Mouse (Mus musculus) heart, embryonic 15.5 days (tissue): ENCODE data around the gene Tnfsf11. TPM values are rescaled to one million over a fixed set of nuclear protein-coding genes. Genes with fewer than 3 reads are reported as not detected.

Experiments used
- ATAC-seq: fragments of 200-750 bp; cut with Nextera tagmentation; replicated peaks from 2 replicates; pipeline ENCODE4 v1.8.0; 2017; ENCODE audit warnings: low read depth, moderate TSS enrichment; ENCODE audit not compliant: insufficient number of reproducible peaks, insufficient read depth, low FRiP score
- H3K27ac ChIP-seq: fragments of 300-500 bp; sonication (generic); 2 replicates; pipeline ENCODE4 v1.5.1; 2015; ENCODE audit warnings: mild to moderate bottlenecking, inconsistent platforms
- H3K27me3 ChIP-seq: fragments of 300-500 bp; sonication (generic); 2 replicates; pipeline ENCODE4 v1.6.1; 2015; ENCODE audit warnings: inconsistent platforms
- H3K36me3 ChIP-seq: fragments of 300-500 bp; sonication (generic); 2 replicates; pipeline ENCODE4 v1.6.1; 2015; ENCODE audit warnings: mild to moderate bottlenecking, inconsistent platforms
- H3K4me1 ChIP-seq: fragments of 300-500 bp; sonication (generic); replicated peaks from 2 replicates; pipeline ENCODE4 v1.6.1; 2015; ENCODE audit warnings: inconsistent platforms
- H3K4me2 ChIP-seq: fragments of 300-500 bp; sonication (generic); 2 replicates; pipeline ENCODE4 v1.6.1; 2015; ENCODE audit warnings: inconsistent platforms, mild to moderate bottlenecking, moderate library complexity
- H3K4me3 ChIP-seq: fragments of 300-500 bp; sonication (generic); 2 replicates; pipeline ENCODE4 v1.5.1; 2015; ENCODE audit warnings: mild to moderate bottlenecking, inconsistent platforms
- H3K9ac ChIP-seq: fragments of 300-500 bp; sonication (generic); 2 replicates; pipeline ENCODE4 v1.6.1; 2015; ENCODE audit warnings: mild to moderate bottlenecking, inconsistent platforms
- H3K9me3 ChIP-seq: fragments of 300-500 bp; sonication (generic); replicated peaks from 2 replicates; pipeline ENCODE4 v1.6.1; 2016; ENCODE audit warnings: inconsistent platforms
- WGBS: fragments of 180-500 bp; shearing (Covaris S2); methylation state at CpG from one replicate; pipeline ENCODE4 v1.1.7; 2015; ENCODE audit warnings: mixed read lengths; 5-methylcytosine and 5-hydroxymethylcytosine counted together
- polyA plus RNA-seq: library from polyadenylated mRNA; unstranded; fragments of >200 nt; fragmentation: Nextera tagmentation; extraction: Ambion mirVana; gene quantifications from 2 replicates; pipeline ENCODE4 v1.2.1, GENCODE M21; 2015

The Tnfsf11 gene
- polyA plus RNA-seq, 1 experiment from 2014 or later = 0.23 TPM

DNA sequence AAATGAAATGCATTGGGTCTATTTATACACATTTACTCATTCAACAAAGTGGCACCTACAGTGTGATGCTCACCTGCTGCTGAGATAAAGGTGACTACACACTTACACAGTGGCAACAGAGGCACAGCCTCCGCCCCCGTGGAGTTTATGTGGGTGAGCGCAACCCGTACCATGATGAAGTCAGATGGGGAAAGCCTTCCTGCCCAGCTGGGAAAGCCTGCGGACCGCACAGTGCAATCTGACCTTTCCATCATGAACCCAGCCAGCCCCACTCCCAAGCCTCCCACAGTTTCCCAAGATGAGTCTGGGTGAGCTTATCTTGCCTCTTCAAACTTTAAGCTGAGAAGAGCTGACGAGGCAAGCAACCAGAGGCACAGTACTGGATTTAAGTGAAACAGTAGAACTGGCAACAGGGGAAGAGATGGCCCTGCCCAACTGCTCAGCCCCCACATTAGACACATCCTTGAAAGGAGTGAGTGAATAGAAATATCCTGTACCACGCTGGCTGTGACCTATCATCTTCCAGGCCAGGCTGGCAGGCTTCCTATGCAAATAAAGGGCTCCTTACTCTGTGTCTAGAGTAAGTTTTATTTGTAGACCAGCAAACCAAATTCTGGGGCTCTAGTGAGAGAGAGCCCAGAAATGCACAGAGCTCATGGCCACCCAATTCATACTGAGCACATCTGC, 22.1 kb upstream of the Tnfsf11 start:
- Histone ChIP-seq H3K4me2 (0 out of 2 replicates have a peak overlapping the region, but pooled peaks have one; percentile 49), H3K36me3 (no peaks in the 10 kb centered on the region), H3K9ac (no peak overlapping the region), H3K27ac (peak overlapping the region; percentile 60), H3K9me3 (no peaks in the 10 kb centered on the region), H3K27me3 (no peaks in the 10 kb centered on the region), H3K4me3 (no peak overlapping the region), H3K4me1 (peaks cover 19% of the 10 kb centered on the region)
- no peak for ATAC-seq
- 42% methylated on average over 8 of the region's 8 CpGs for WGBS

DNA sequence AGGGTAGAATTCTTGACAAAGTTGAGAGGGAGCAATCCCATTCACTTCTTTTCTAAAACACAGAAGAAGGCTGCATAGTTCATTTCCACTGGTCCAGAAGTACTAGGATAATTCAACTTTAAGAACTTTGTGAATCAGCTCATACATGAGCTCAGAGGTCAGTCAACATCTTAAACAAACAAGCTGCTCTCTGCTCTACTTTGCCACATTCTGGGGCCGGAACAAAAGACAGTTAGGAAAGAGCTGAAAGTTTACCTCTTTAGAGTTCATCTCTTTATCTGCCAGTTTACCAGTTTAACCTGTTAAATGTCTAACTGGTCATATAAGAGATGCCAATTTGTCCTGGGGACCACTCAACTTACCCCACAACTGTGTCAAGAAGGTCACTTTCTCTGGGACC, 15.5 kb upstream of the Tnfsf11 start:
- Histone ChIP-seq H3K4me3 (no peak overlapping the region), H3K9me3 (no peaks in the 10 kb centered on the region), H3K9ac (no peak overlapping the region), H3K4me1 (no peaks in the 10 kb centered on the region), H3K27ac (no peak overlapping the region), H3K4me2 (no peak overlapping the region), H3K27me3 (no peaks in the 10 kb centered on the region), H3K36me3 (no peaks in the 10 kb centered on the region)
- no peak for ATAC-seq
- WGBS = 82% methylated on average over 1 of the region's 1 CpGs

DNA sequence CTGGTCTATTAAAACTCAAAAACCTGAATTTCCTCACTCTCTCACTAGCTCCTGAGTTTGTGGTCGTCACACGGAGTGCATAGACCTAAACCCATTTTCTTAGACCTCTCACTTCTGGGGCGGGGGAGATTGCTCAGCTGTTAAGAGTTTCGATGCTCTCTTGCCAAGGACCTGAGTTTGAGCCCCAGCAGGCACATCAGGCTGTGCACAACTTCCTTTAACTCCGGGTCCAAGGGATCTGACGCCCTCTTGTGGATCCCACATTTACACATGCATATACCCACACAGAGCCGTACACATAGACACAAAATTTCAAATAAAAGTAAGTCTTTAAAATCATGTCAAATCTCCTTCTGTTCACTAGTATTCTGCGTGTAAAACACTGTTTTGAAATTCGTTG, 15.1 kb upstream of the Tnfsf11 start:
- WGBS = 79% methylated on average over 9 of the region's 9 CpGs

DNA sequence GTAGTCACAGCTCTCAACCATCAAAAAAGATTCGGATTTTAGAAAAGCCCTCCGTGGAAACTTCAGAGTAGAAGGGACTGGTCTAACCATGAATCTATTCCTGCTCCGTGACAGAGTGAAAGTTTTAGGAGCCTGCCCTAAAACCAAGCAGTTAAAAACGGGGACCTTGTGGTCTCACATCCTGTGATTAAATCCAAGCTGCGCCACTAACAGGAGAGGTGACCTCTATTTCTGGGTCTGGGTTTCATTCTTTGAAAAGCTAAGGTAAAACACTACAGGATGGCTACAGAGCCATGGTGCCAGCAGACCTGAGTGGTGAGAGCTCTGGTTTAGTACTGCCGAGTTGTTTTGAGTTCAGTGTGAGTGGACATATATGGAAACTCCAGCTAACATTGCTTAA, 12.4 kb upstream of the Tnfsf11 start:
- H3K36me3 ChIP-seq = no peaks in the 10 kb centered on the region
- no peak overlapping the region for H3K27ac ChIP-seq
- H3K9ac ChIP-seq = no peak overlapping the region
- H3K4me3 ChIP-seq = no peak overlapping the region
- no peak for ATAC-seq
- H3K9me3 ChIP-seq = no peaks in the 10 kb centered on the region
- no peaks in the 10 kb centered on the region for H3K27me3 ChIP-seq
- no peaks in the 10 kb centered on the region for H3K4me1 ChIP-seq
- no peak overlapping the region for H3K4me2 ChIP-seq
- WGBS = 79% methylated on average over 6 of the region's 6 CpGs

More for the DNA sequence above, 15.1 kb upstream of the Tnfsf11 start:
- no peak overlapping the region for H3K4me2 ChIP-seq
- H3K9me3 ChIP-seq = no peaks in the 10 kb centered on the region
- H3K9ac ChIP-seq = no peak overlapping the region
- H3K36me3 ChIP-seq = no peaks in the 10 kb centered on the region
- H3K27me3 ChIP-seq = no peaks in the 10 kb centered on the region
- H3K4me3 ChIP-seq = no peak overlapping the region
- no peak for ATAC-seq
- no peak overlapping the region for H3K27ac ChIP-seq
- no peaks in the 10 kb centered on the region for H3K4me1 ChIP-seq

DNA sequence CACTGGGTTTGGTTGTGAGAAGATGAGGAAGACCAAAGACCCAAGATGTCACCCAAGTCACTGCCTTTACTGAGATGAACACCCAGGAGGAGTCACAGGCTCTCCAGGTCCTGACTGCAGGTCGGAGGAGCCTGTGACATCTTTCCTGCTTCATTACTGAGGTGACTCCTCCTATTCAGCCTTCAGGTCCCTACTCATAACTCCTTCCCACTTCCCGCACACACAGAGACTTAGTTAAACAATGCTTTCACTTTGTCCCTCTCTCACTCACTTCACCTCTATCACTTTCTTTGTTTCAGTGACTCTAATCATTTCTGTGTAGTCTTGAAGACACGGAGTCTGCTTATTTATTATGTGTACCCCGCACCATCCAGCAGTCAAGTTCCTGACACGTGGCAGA, 11.7 kb upstream of the Tnfsf11 start:
- H3K27me3 ChIP-seq = no peaks in the 10 kb centered on the region
- H3K9ac ChIP-seq = no peak overlapping the region
- ATAC-seq = no peak
- H3K4me1 ChIP-seq = no peaks in the 10 kb centered on the region
- WGBS = 66% methylated on average over 5 of the region's 5 CpGs
- H3K4me3 ChIP-seq = no peak overlapping the region
- no peaks in the 10 kb centered on the region for H3K9me3 ChIP-seq
- no peak overlapping the region for H3K4me2 ChIP-seq
- H3K36me3 ChIP-seq = no peaks in the 10 kb centered on the region
- H3K27ac ChIP-seq = no peak overlapping the region

DNA sequence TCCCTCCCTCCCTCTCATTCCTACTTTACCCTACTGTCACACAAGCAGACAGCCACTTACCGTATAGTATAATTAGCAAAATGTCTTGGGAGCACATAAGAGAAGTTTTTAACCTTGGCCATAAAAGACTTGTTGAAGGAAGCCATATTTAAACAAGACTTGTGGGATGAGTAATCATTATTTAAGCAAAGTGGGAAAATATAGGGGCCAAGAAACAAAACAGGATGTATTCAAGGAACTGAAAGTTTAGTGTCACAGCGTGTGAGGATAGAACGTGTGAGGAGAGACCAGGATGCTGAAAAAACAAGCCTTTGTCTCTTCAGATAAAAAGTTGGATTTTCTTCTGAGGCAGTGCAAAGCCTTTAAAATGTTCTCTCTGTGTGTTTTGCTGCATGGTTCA, 11.2 kb upstream of the Tnfsf11 start:
- 51% methylated on average over 3 of the region's 3 CpGs for WGBS
- no peak overlapping the region for H3K4me3 ChIP-seq
- no peak overlapping the region for H3K4me2 ChIP-seq
- no peaks in the 10 kb centered on the region for H3K9me3 ChIP-seq
- no peaks in the 10 kb centered on the region for H3K27me3 ChIP-seq
- ATAC-seq = no peak
- H3K36me3 ChIP-seq = no peaks in the 10 kb centered on the region
- no peak overlapping the region for H3K27ac ChIP-seq
- no peaks in the 10 kb centered on the region for H3K4me1 ChIP-seq
- no peak overlapping the region for H3K9ac ChIP-seq

DNA sequence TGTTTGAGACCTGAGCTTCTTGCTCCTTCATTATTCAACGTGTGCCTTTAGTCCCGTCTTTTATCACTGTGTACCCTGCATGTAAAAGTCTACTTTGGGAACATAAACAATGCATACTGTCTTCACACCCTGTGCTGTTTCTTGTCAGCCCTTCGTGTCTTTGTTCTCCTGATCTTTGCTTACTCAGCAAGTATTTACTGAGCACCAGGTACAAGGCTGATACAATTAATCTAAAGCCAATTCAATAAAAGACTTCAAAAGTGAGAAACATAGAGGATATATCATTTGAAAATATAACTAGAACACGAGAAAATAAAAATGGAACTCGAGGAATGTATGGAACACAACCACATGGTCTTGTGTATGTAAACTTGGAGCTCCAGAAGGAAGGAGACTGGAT, 9.8 kb upstream of the Tnfsf11 start:
- Histone ChIP-seq H3K4me3 (no peak overlapping the region), H3K9ac (no peak overlapping the region), H3K9me3 (no peaks in the 10 kb centered on the region), H3K27me3 (no peaks in the 10 kb centered on the region), H3K4me1 (no peaks in the 10 kb centered on the region), H3K27ac (no peak overlapping the region), H3K4me2 (no peak overlapping the region), H3K36me3 (no peaks in the 10 kb centered on the region)
- 69% methylated on average over 5 of the region's 5 CpGs for WGBS
- ATAC-seq = no peak

DNA sequence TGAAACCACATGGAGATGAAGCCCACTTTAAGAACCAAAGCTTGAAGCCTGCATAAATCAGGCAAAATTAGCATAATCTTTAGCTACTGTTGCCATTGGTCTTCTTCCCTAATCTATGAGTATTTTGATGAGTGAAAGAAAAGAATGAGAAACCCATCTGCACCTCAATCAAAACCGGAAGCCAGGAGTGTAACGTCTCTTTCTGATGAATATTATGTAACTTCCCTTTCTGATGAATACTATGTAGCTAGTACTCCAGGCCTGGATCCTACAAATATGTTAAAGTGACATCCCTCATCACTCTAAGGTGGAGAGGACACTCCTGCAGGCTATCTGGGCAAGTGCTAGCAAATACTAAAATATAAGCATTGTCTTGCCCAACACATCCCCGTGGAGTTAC, 6.9 kb downstream of the Tnfsf11 start:
- Histone ChIP-seq H3K4me3 (no peak overlapping the region), H3K36me3 (no peaks in the 10 kb centered on the region), H3K27me3 (peaks cover 3% of the 10 kb centered on the region), H3K4me2 (no peak overlapping the region), H3K9me3 (no peaks in the 10 kb centered on the region), H3K9ac (no peak overlapping the region), H3K4me1 (no peaks in the 10 kb centered on the region), H3K27ac (no peak overlapping the region)
- no peak for ATAC-seq
- 71% methylated on average over 3 of the region's 3 CpGs for whole genome bisulfite sequencing

DNA sequence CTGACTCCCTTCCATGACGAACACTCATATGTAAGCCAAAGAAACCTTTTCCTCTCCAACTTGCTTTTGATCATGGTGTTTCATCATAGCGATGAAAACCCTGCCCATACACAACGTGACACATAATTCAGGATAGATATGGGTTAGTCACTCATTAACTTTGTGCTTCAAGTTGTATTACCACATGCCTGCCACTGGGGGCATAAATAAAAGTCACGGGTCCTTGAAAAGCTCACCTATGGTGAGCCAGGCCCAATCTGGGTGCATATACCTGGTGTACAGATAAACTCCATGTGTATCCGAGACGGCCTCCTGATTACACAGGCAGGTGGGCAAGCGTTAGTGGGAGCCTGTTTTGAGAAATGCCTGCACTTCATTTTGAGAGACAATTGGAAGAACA, 15.2 kb downstream of the Tnfsf11 start:
- WGBS = 86% methylated on average over 7 of the region's 7 CpGs
- Histone ChIP-seq H3K27me3 (peaks cover 5% of the 10 kb centered on the region; the same call in 1 of the 2 replicates), H3K36me3 (no peaks in the 10 kb centered on the region), H3K4me3 (no peak overlapping the region), H3K4me2 (no peak overlapping the region), H3K4me1 (no peaks in the 10 kb centered on the region), H3K9ac (no peak overlapping the region), H3K27ac (no peak overlapping the region), H3K9me3 (no peaks in the 10 kb centered on the region; the same call in 1 of the 2 replicates)
- no peak for ATAC-seq

DNA sequence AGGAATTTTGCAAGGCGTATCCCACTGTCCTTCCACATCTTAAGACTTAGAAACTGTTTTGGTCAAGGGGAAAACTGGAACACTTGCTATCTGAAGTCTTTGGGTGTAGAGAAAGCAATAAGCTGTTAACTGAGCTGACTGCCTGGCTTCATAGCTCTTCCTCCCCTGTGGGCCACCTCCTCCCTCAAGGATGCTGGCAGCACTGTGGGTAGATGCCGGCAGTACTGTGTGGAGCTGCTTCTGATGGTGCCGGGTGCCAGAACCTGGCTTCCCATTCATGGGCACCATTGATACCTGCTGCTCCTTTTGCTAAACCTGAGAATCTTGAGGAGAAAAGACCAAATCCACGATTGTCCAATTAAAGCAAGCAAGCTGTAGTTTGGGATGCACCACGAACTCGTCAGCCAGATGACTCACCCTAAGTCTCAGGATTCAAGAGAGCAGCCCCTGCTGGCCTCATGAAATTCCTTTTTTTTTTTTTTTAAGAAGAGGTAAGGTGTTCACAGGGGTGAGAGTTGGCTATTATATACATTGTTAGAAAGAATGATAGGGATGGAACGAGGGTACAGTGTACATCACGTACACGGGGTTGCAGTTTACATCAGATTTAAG, 17.8 kb downstream of the Tnfsf11 start:
- 77% methylated on average over 9 of the region's 9 CpGs for WGBS
- no peaks in the 10 kb centered on the region for H3K4me1 ChIP-seq
- H3K4me3 ChIP-seq = no peak overlapping the region
- no peak for ATAC-seq
- H3K36me3 ChIP-seq = no peaks in the 10 kb centered on the region
- H3K9me3 ChIP-seq = no peaks in the 10 kb centered on the region; the same call in 1 of the 2 replicates
- no peak overlapping the region for H3K9ac ChIP-seq
- H3K27ac ChIP-seq = no peak overlapping the region
- no peak overlapping the region for H3K4me2 ChIP-seq
- peaks cover 5% of the 10 kb centered on the region; the same call in 1 of the 2 replicates for H3K27me3 ChIP-seq

DNA sequence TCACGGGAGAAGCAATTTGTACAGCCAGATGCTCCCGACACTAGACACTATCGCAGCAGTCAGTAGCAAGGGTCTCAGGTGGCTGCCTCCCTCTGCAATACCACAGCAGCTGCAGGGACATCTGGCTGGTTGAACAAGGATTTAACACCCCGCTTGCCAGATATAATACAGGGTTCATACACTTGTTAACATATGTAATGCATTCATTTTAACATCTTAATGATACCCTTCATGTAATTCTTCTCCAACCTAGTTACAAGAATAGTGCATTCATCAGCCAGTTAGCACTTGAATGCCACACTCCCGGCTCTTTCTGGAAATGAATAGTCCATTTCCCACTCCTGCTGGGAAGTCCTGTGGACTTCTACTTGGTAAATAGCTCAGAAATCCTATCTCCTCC, 18.9 kb downstream of the Tnfsf11 start:
- Histone ChIP-seq H3K4me1 (no peaks in the 10 kb centered on the region), H3K9me3 (no peaks in the 10 kb centered on the region; the same call in 1 of the 2 replicates), H3K4me2 (no peak overlapping the region), H3K4me3 (no peak overlapping the region), H3K36me3 (no peaks in the 10 kb centered on the region), H3K27me3 (peaks cover 5% of the 10 kb centered on the region; the same call in 1 of the 2 replicates), H3K27ac (no peak overlapping the region), H3K9ac (no peak overlapping the region)
- 43% methylated on average over 5 of the region's 5 CpGs for WGBS
- no peak for ATAC-seq
